Mouse (Mus musculus) inflammation-experienced regulatory T-cells, adult 16 weeks (primary cell): Measurements from ENCODE around the gene Minos1. TPM values are rescaled to one million over a fixed set of nuclear protein-coding genes. Genes with fewer than 3 reads are reported as not detected.

Source experiments
- polyA plus RNA-seq: library from polyadenylated mRNA; unstranded; fragments of 100-300 nt; shearing (Covaris generic); gene quantifications from one replicate; pipeline ENCODE4 v1.2.1, GENCODE M21; 2017

Minos1 gene
- 381 TPM for polyA plus RNA-seq

GRCm38 (mm10) chr4:139130701-139131549 lies at the start of gene Minos1:
Gene Minos1, minus strand, starts transcription at chr4:139131113.

GRCm38 (mm10) chr4:139092356-139093195 lies 38.3 kb downstream of the Minos1 start, which contains the start of gene Nbl1:
Gene Nbl1, minus strand, starts transcription at chr4:139092993.

GRCm38 (mm10) chr4:139075041-139075711 lies 55.7 kb downstream of the Minos1 start, which contains the start of gene Htr6:
Gene Htr6, minus strand, starts transcription at chr4:139075570.

Other genes starting within 250 kb of the Minos1 start
- gene Otud3, start 217.2 kb downstream of the Minos1 start, polyA plus RNA-seq, result 0.52 TPM
- gene Rnf186, start 164.0 kb downstream of the Minos1 start, polyA plus RNA-seq, result not detected
- 41.8 TPM for gene Tmco4, start 158.2 kb downstream of the Minos1 start, polyA plus RNA-seq
- gene Htr6, start 55.5 kb downstream of the Minos1 start, polyA plus RNA-seq, result not detected
- gene Nbl1, start 38.1 kb downstream of the Minos1 start, polyA plus RNA-seq, result 1.1 TPM
- 781 TPM for gene Capzb, start 61.8 kb upstream of the Minos1 start, polyA plus RNA-seq
- 13.7 TPM for gene Pqlc2, start 179.6 kb upstream of the Minos1 start, polyA plus RNA-seq
- 15.6 TPM for gene Akr7a5, start 179.6 kb upstream of the Minos1 start, polyA plus RNA-seq
- 81.1 TPM for gene Mrto4, start 221.5 kb upstream of the Minos1 start, polyA plus RNA-seq
- 65.8 TPM for gene Emc1, start 221.5 kb upstream of the Minos1 start, polyA plus RNA-seq
- 57.1 TPM for gene Ubr4, start 221.5 kb upstream of the Minos1 start, polyA plus RNA-seq